Comparison of ENCODE assay signal across 10 mouse cellular contexts in the genomic region with DNA sequence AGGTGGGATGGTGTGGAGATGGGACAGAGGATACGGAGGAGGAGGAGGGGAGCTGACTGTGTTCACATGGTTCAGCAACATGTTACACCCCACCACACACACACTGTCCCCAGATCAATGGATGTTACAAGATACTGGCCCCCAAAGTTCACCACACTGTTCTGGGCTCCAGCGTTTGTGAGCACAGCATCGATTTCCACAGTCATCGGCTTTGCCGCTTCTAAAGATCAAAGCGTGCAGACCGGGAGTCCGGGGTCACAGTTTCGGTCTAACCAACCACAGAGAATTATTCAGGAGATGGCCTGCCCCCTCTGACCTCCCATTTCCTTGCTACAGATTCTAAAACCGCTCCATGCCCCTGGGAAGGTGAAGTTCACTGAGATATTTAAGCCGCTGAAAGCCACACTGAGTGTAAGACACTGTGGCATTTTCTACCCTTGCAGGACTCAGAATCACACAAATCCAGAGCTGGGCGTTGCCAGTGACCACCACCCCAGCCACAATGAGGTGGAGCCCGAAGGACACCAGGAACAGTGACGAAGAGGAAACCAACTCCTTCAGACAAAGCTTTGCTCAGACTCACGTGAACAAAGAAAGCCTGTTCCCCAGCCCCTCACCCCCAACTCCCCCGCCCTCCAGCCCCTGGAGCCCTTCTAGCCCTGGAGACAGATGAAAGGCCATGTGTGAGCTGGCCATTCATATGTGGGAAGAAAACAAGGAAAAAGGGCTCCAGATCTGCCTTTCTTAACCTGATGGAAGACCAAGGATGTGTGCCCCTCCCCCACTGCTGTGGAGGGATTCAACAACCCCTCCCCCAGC. TPM values are rescaled to one million over a fixed set of nuclear protein-coding genes. Genes with fewer than 3 reads are reported as not detected.
DNase-seq lines count a peak whose midpoint lies in the region; ATAC-seq and TF ChIP-seq lines count a peak whose summit lies in the region.
"Had no signal": no experiment of that assay in that cellular context is flagged by ENCODE, and none has a peak within 500 bp of the region (broad histone marks: within the 10 kb centered on the region; RNA-seq: fewer than 3 reads in every experiment).

No protein-coding gene starts in this region.

- H3K9ac ChIP-seq in forebrain, embryonic 15.5 days (replicated peaks), result no peak overlapping the region
- H3K9ac ChIP-seq in ES-E14 (ENCODE audit: insufficient read depth, low read depth, low read length, poor library complexity, severe bottlenecking), result no peak overlapping the region
- H3K9ac ChIP-seq in hindbrain, embryonic 13.5 days, result no peak overlapping the region
- H3K9ac ChIP-seq in liver, postnatal 0 days (replicated peaks), result no peak overlapping the region
- H3K9ac ChIP-seq: embryonic facial prominence, embryonic 15.5 days; heart, embryonic 15.5 days had no signal

- peak; percentile 64; the same call in 1 of the 2 replicates for TF ChIP-seq EP300 in liver, postnatal 0 days (IDR thresholded peaks at IDR 0.05; ENCODE audit: low read depth)

- no peak for TF ChIP-seq CTCF in liver, postnatal 0 days (IDR thresholded peaks at IDR 0.05; ENCODE audit: low read depth)

- H3K9me3 ChIP-seq in forebrain, embryonic 10.5 days, result no peaks in the 10 kb centered on the region
- H3K9me3 ChIP-seq in forebrain, embryonic 15.5 days, result no peaks in the 10 kb centered on the region
- H3K9me3 ChIP-seq in ES-E14 (ENCODE audit: control insufficient read depth, insufficient read depth, low read depth, low read length), result no peaks in the 10 kb centered on the region
- H3K9me3 ChIP-seq in hindbrain, embryonic 13.5 days, result no peaks in the 10 kb centered on the region
- no peaks in the 10 kb centered on the region for H3K9me3 ChIP-seq in liver, postnatal 0 days (ENCODE audit: low read length)
- H3K9me3 ChIP-seq: embryonic facial prominence, embryonic 15.5 days; heart, embryonic 15.5 days had no signal

- H3K4me3 ChIP-seq in forebrain, embryonic 10.5 days, result no peak overlapping the region
- no peak overlapping the region for H3K4me3 ChIP-seq in forebrain, embryonic 15.5 days
- H3K4me3 ChIP-seq in ES-E14 (ENCODE audit: insufficient read depth in 1 of 2, low read depth in 1 of 2, low read length in 2 of 2, poor library complexity in 1 of 2, severe bottlenecking in 1 of 2), result peak overlapping the region in 1 of 2 experiments; percentile 18; a peak in 1 of 4 replicates
- no peak overlapping the region for H3K4me3 ChIP-seq in hindbrain, embryonic 13.5 days
- H3K4me3 ChIP-seq in liver, postnatal 0 days (ENCODE audit: low read depth, low read length), result no peak overlapping the region
- H3K4me3 ChIP-seq: embryonic facial prominence, embryonic 15.5 days; heart, embryonic 15.5 days had no signal

- intact Hi-C loops in left cerebral cortex, postnatal 14 days (cut with DNase I), result no loop called here

- peaks cover 15% of the 10 kb centered on the region for H3K4me1 ChIP-seq in forebrain, embryonic 10.5 days
- peaks cover 4% of the 10 kb centered on the region; the same call in 1 of the 2 replicates for H3K4me1 ChIP-seq in forebrain, embryonic 15.5 days
- peaks cover 9% of the 10 kb centered on the region in 2 experiments; a peak in 3 of 4 replicates for H3K4me1 ChIP-seq in ES-E14 (ENCODE audit: control insufficient read depth in 2 of 2, insufficient read depth in 2 of 2, low read length in 2 of 2, poor library complexity in 1 of 2)
- peaks cover 30% of the 10 kb centered on the region for H3K4me1 ChIP-seq in hindbrain, embryonic 13.5 days (replicated peaks)
- H3K4me1 ChIP-seq in liver, postnatal 0 days (ENCODE audit: insufficient read depth), result peaks cover 14% of the 10 kb centered on the region

- in situ Hi-C loops in ES-E14 (cut with MboI; ENCODE audit: low sequenced_read_pairs in 2 of 2, unreplicated experiment in 2 of 2), result no loop called here

- WGBS in forebrain, embryonic 10.5 days, result 54% methylated on average over 16 of the region's 16 CpGs
- 60% methylated on average over 16 of the region's 16 CpGs for WGBS in forebrain, embryonic 15.5 days
- WGBS in hindbrain, embryonic 13.5 days, result 35% methylated on average over 16 of the region's 16 CpGs
- WGBS in liver, postnatal 0 days (ENCODE audit: insufficient replicate concordance), result 55% methylated on average over 16 of the region's 16 CpGs

- no peak for ATAC-seq in forebrain, embryonic 15.5 days (replicated peaks)
- peak; percentile 49; the same call in 1 of the 2 replicates for ATAC-seq in hindbrain, embryonic 13.5 days (ENCODE audit: low FRiP score)
- peak; percentile 88 for ATAC-seq in liver, postnatal 0 days

- no peaks in the 10 kb centered on the region for H3K36me3 ChIP-seq in forebrain, embryonic 10.5 days (replicated peaks)
- no peaks in the 10 kb centered on the region for H3K36me3 ChIP-seq in forebrain, embryonic 15.5 days
- no peaks in the 10 kb centered on the region for H3K36me3 ChIP-seq in ES-E14 (ENCODE audit: control insufficient read depth, insufficient read depth, low read length, poor library complexity, severe bottlenecking)
- no peaks in the 10 kb centered on the region for H3K36me3 ChIP-seq in hindbrain, embryonic 13.5 days
- no peaks in the 10 kb centered on the region for H3K36me3 ChIP-seq in liver, postnatal 0 days (replicated peaks; ENCODE audit: insufficient read depth, low read length)
- H3K36me3 ChIP-seq: embryonic facial prominence, embryonic 15.5 days; heart, embryonic 15.5 days had no signal

- H3K27me3 ChIP-seq in forebrain, embryonic 10.5 days (ENCODE audit: poor library complexity, severe bottlenecking), result no peaks in the 10 kb centered on the region
- no peaks in the 10 kb centered on the region for H3K27me3 ChIP-seq in forebrain, embryonic 15.5 days
- no peaks in the 10 kb centered on the region for H3K27me3 ChIP-seq in hindbrain, embryonic 13.5 days
- H3K27me3 ChIP-seq in liver, postnatal 0 days (ENCODE audit: insufficient read depth, low read length), result no peaks in the 10 kb centered on the region
- H3K27me3 ChIP-seq: embryonic facial prominence, embryonic 15.5 days; heart, embryonic 15.5 days had no signal

- no peak overlapping the region for H3K4me2 ChIP-seq in forebrain, embryonic 15.5 days (replicated peaks)
- H3K4me2 ChIP-seq in hindbrain, embryonic 13.5 days, result peak overlapping the region; percentile 20
- peak overlapping the region; percentile 52 for H3K4me2 ChIP-seq in liver, postnatal 0 days (ENCODE audit: low read depth, low read length)
- H3K4me2 ChIP-seq: embryonic facial prominence, embryonic 15.5 days; heart, embryonic 15.5 days had no signal

- peak overlapping the region; percentile 84 for H3K27ac ChIP-seq in forebrain, embryonic 10.5 days
- no peak overlapping the region for H3K27ac ChIP-seq in forebrain, embryonic 15.5 days (replicated peaks)
- no peak overlapping the region for H3K27ac ChIP-seq in ES-E14 (ENCODE audit: insufficient read depth, low read depth, low read length, poor library complexity, severe bottlenecking)
- peak overlapping the region; percentile 70 for H3K27ac ChIP-seq in hindbrain, embryonic 13.5 days
- H3K27ac ChIP-seq in liver, postnatal 0 days (ENCODE audit: low read depth), result peak overlapping the region; percentile 94
- H3K27ac ChIP-seq: embryonic facial prominence, embryonic 15.5 days; heart, embryonic 15.5 days had no signal

- peak; percentile 43 for DNase-seq in forebrain, embryonic 10.5 days (ENCODE audit: extremely low spot score, low spot score)
- peak; percentile 19 for DNase-seq in ES-E14 (ENCODE audit: low read depth, low spot score)
- peak; percentile 63 for DNase-seq in liver, postnatal 0 days
- no peak for DNase-seq in cerebellum, postnatal 25 days
- no peak for DNase-seq in right cerebral cortex, postnatal 36 days (ENCODE audit: low spot score in 2 of 2)
- DNase-seq in left cerebral cortex, postnatal 14 days (ENCODE audit: low spot score in 2 of 2), result no peak

TF ChIP-seq in ES-E14, 5 proteins besides CTCF, POLR2A, EP300 and RAD21:
- TF ChIP-seq CHD2 (IDR thresholded peaks at IDR 0.05; ENCODE audit: low read depth, low read length) (no peak), ZNF384 (IDR thresholded peaks at IDR 0.05; ENCODE audit: low read depth, low read length) (no peak), MAFK (IDR thresholded peaks at IDR 0.05; ENCODE audit: insufficient read depth, low read depth, low read length) (no peak), HCFC1 (IDR thresholded peaks at IDR 0.05; ENCODE audit: borderline replicate concordance, insufficient read depth, low read length) (no peak), ZC3H11A (IDR thresholded peaks at IDR 0.05; ENCODE audit: borderline replicate concordance, low read depth, low read length) (no peak)

RNA-seq across cellular contexts. Expression of gene Gfra1, which starts 59.7 kb away (rescaled TPM):
- 5.2 and 6.3 TPM in 2 replicates for polyA plus RNA-seq in forebrain, embryonic 10.5 days (2016; fragmentation: Nextera tagmentation; extraction: Ambion mirVana)
- 12.1 and 12.6 TPM in 2 replicates for polyA plus RNA-seq in forebrain, embryonic 15.5 days (2015; fragmentation: Nextera tagmentation; extraction: Ambion mirVana)
- total RNA-seq in ES-E14 (2012; rRNA removed), result 3.5 and 6.3 TPM in 2 replicates
- polyA plus RNA-seq in hindbrain, embryonic 13.5 days (2015; fragmentation: Nextera tagmentation; extraction: Ambion mirVana), result 65.7 and 67.6 TPM in 2 replicates
- 8.4 and 8.8 TPM in 2 replicates for polyA plus RNA-seq in liver, postnatal 0 days (2015; fragmentation: Nextera tagmentation; extraction: Ambion mirVana)
- total RNA-seq in left cerebral cortex, postnatal 14 days (2021), result 10 to 100 TPM; 29.3 to 31.9 TPM

Comparison
In these comparisons a context has a peak if more than half of its experiments do, and no peak if none do; other contexts are left out.
1. H3K27ac ChIP-seq: peak in forebrain, embryonic 10.5 days (single experiment), hindbrain, embryonic 13.5 days (single experiment) and liver, postnatal 0 days (single experiment); none in forebrain, embryonic 15.5 days (single experiment) and ES-E14 (single experiment).
2. DNase-seq: peak in forebrain, embryonic 10.5 days (single experiment), ES-E14 (single experiment) and liver, postnatal 0 days (single experiment); none in cerebellum, postnatal 25 days (0 of 2), right cerebral cortex, postnatal 36 days (0 of 2) and left cerebral cortex, postnatal 14 days (0 of 2).